Mouse (Mus musculus) cerebellum, adult 8-10 months (tissue): Measurements from ENCODE around the gene RPS10-NUDT3.
A peak's percentile ranks its signal among the peaks of the same experiment; 100 is the strongest.

Experiments used
- DNase-seq: peaks from one replicate; pipeline ENCODE4 v3.0.0; 2022

Gene RPS10-NUDT3

DNA sequence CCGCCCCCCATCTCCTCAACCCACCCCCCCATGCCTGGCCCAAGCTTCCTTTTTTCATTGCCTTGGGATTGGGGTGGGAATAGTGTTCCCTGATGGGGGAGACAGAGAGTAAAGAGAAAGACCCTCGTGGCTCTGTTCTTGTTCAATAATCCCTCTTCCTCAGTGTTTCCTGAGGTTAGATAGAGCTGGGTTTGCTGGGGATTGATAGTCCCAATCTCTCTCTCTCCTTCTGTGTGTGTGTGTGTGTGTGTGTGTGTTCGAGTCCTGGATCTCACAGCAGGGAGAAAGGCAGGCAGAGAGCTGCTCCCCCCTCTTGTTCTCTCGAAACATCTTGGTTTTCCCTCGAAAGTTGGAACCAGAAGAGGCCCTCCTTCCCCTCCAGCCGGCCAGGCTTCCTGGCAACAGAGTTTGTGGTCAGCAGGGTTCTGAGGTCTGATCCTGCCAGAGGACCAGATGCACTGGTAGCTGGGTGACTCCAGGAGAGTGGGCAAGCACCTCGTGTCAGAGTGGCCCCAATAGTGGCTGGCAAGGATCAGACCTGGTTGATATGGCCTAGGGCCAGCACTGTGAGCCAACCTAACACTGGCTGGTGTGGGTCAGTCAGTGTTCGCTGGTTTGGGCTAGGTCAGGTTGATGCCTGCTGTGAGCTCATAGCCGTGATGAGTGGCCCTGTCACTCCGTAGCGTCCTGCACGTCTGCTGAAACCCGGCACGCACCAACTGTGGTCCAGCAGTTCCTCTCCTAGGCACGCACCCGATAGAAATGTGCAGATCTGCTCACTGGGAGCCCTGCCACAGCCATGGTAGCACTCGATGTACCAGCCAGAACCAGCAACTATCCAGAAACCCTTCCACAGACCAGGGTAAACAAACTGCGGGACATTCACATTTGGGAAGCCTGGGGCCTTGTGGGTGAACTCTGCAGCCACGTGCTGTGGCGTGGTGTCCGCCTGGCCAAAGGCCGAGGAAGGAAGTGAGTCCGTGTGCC, 82.5 kb downstream of the RPS10-NUDT3 start:
- peak; percentile 38 for DNase-seq

DNA sequence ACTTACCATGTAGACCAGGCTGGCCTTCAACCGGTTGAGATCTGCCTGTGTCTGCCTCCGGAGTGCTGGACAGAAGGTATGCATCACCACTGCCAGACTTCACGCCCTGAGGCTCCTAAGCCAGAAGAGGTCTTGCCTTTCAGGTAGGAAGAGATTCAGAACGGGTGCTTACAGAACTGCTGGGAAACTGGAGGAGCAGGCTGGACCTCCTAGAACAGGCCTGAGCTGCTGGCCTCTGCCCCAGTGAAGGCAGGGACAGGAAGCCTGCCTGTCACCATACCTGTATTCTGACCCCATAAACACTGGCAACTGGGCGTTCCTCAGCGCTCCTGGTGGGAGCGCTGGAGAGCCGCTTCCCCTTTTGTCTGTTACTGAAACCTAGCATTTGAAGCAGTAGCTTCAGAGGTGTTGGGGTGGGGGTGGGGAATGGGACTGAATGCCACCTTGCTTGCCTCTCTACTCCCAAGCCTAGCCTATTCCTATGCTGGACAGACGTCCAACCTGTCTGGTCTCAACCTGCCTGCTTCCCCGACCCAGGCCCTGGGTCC, 83.6 kb downstream of the RPS10-NUDT3 start:
- no peak for DNase-seq

DNA sequence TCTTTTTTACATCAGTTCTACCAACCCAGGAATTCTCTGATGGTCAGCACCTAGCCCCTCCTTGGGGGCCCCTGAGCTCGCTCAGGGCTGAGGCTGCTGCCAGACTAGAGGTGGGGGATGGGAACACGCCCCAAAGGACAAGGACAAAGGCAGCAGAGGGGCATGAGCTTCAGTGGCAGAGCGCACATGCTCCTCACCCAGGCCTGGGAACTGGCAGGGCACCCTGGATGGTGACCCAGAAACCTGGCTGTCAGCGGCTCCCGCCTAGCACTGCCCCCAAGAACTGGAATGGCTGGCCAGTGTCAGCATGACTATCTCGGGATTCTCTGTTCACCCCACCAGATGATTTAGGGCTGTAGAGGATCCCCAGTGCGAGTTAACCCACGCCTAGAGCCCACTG, 85.8 kb downstream of the RPS10-NUDT3 start:
- DNase-seq: no peak

DNA sequence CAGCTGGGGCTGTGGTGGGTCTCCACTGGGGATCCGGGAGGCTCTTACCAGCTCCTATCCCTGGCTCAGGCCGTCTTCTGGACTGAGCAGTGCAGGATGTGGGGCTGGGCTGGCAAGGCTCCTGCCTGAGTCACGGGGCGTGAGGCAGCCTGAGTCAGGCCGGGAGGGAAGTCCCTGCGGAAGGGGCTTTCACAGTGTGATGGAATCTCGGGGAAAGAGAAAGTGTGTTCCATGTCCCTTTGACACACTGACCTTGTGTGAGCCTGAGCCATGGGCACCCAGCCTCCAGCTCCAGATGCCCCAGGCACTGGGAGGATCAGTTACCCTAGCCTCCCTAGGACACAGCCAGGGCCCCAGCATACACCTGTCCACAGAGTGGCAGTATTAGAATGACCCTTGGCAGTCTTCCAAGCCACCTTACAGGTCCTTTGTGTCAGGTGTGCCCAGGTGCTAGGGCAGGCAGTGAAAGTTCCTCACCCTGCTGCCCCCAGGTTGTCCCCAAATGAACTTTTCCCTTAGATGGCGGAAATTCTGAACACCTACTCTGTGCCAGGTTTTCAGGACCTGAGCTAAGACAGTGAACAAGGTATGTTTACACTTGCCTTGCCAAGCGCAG, 87.7 kb downstream of the RPS10-NUDT3 start:
- no peak for DNase-seq

DNA sequence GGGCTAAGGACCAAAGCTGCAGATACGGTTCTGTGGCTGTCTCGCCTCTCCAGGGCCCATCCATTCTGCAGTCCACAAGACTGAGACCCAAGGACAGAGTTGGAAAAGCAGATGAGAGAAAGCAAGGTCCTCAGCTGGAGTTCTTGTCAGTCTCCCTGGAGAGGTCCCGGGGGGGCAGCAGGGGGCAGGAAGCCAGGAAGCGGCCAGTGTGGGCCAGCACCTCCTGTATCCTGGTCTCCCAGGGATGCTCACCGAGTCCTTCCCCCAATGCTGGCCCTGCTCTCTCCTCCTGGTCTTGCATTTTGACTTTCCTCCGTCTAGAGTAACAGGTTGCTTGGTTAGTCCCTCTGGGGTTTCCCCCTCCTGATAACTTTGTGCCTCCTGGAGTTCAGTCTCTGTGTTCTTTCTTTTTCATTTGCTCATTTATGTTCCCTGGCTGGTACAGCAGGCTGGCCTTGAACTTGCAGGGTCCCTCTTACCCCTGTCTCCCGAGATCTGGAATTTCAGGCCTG, 88.4 kb downstream of the RPS10-NUDT3 start:
- no peak for DNase-seq

DNA sequence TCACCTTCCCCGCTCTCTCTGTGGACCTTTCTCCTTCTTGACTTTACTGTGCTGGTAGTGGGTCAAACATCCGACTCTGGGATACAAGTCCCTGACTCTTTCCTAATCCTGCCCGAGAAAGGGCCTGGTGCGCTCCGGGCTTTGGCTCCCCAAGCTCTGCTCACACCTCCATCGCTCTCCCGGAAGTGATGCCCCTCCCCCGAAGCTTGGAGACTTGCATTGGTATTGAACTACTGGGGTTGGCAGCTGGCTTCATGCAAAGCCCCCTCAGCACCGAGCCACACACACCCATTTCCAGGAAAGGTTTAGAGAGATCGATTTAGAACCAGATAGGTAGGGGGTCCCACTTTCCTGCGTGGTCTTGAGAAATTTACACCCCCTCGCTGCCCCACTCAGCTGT, 89.0 kb downstream of the RPS10-NUDT3 start:
- DNase-seq: no peak

DNA sequence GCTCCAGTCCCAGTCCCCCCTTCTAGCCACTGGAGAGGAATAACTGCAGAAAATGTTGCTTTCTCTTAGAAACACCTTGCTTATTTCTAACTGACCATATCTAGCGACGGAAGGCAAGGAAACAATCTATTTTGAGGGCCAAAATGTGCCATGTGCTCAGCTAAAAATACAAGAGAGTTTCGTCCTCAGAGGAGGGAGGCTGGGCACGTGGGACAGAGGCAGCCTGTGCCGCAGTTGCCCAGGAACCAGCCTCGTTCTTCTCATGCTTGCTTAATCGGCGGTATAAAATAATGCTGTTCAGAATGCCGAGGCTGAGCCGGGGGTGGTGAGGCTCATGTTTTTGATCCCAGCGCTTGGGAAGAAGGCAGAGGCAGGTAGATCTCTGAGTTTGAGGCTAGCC, 90.5 kb downstream of the RPS10-NUDT3 start:
- DNase-seq: no peak

DNA sequence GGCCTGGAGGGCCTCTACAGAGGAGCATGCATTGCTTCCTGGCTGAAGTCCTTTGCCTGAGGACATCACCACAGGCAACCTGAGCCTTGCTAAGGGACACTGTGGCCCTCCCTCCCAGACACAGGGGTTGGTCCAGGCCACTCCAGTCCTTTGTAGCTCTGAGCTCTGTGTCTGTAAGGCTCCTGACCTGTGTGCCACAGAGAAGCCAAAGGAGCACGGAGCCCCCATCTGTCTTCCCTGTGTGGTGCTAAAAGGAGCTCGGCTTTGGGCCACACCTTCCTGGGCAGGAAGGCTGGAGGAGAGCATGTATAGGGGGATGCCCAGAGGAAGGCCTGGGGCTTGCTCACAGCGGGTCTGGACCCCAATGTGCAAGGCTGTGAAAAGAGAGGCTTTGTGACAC, 93.0 kb downstream of the RPS10-NUDT3 start:
- DNase-seq: no peak

DNA sequence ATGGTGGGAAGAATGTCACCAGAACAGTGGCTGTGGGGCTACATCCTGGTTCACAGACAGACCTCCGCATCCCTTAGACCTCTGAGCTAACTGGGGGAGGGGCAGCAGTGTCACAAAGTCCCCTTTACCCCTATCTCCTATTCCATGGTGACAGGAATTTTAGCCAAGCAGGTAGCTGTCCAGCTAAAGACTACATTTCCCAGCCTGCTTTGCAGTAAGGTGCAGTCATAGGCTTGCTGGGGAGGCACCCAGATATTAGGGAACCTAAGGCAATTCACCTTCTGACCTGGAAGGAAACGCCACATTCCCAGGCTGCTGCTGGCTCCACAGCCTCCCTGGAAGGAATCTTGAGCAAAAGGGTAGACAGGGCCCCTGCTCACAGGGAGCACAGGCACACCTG, 93.8 kb downstream of the RPS10-NUDT3 start:
- DNase-seq: no peak

DNA sequence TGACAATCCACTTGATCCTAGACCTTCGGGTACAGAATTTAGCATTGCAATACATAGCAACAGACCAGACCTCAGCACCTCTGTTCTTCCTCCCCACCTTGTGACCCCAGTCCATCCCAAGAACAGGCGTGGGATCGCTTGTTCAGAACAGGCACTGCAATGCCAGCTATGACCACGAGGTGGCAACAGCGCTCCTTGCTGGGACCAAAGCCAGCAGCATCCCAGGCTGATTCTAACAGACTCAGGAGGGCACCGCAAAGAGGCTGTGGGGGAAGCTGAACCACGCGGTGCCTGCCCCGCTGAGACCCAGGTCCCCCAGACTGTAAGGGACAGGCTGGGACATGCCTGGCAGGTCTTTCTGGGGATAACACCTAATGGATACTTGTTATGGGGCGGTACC, 100.3 kb downstream of the RPS10-NUDT3 start:
- DNase-seq: peak; percentile 95

DNA sequence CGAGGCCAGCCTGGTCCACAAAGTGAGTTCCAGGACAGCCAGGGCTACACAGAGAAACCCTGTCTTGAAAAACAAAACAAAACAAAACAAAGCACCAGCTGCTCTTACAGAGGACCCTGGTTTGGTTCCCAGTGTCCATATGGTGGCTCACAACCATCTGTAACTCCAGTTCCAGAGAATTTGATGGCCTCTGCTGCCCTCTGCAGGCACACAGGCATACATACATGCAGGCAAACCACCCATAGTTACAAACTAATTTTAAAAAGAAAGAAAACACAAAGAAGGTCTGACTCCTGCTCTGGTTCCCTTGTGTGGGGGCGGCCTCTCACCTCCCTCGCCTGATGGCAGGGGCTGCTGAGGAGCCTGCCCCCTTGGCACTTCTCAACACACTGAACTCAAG, 101.7 kb downstream of the RPS10-NUDT3 start:
- DNase-seq: no peak

DNA sequence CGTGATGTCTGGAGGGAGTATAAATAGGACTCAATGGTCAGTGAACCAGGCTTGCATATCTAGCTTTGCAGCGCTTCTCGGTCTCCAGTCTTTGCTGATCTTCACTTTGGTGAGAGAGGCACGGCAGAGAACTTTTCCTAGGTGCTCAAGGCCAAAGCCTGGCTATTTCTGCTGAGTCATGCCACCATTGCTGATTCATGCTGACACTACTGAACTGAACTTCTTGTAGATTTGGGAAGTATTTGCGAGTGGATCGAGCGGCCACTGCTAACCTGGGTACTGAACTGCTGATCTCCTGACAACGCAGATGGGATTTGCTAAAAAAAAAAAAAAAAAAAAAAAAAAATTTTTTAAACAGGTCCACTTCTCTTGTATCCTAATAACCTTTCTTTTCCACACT, 102.9 kb downstream of the RPS10-NUDT3 start:
- DNase-seq: no peak
